Mouse (Mus musculus): ENCODE measurements at regions not wholly inside any gene's neighbourhood (a gene's known extent, or its start where the extent isn't known, plus 50 kb on each side); places are given as distances from the start of the nearest gene placed in this dataset.

DNA sequence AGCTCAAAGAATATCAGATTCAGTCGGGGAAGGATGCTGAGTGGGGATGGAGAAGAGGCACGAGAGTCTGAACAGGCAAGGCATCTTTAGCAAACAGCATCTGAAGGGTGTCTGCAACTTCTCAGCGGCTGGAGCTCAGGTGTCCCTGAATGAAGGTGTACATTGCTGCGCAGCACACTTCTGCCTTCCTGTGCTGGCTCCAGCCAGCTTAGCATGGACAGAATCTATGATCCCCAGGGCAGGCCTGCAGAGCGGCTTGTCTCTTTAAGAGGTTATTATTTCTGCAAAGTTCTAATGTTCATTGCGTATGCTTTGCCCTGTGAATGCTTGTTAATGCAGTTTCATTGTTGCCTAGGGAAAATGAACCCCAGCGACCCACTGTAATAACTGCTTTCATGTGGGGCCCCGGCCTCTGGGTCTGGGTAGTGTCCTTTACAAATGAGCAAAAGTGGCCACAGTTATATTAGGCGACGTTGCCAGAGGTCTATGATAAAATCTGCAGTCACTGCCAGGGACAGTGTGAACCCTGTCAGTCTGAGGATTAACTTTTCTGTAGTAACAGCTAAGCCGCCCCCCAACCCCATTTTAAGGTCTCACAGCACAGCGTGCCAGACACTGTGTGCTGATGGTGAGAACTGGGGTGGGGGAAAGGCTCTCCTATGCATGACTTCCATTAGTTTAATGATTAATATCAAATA is 88.3 kb upstream of the Bmper start:
- no peak for DNase-seq

GRCm38 (mm10) chr9:23136511-23136910 is 86.4 kb upstream of the Bmper start:
- DNase-seq, result no peak

- DNase-seq, result no peak
These were observed 85.1 kb upstream of the Bmper start for GRCm38 (mm10) chr9:23137682-23138210.

- DNase-seq, result no peak
These were observed 83.2 kb upstream of the Bmper start for GRCm38 (mm10) chr9:23139580-23140162.

DNA sequence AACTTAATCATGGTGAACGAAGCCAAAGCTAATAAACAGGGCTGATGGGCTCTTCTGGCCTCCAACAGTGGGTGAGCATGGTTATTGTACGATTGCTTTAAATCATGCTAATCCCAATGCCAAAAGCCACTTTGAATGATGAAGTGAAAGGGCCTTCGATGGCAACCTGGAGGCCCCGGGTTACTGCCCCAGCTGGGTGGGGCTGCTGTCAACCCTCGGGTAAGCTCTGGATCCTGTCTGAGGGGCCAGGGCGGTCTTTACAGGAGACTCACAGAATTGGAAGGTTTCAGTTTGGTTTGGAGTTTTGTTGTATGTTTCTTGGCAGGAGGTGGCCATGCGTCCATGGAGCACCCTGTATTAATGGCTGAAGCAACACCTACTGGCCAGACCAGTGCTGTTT is 78.6 kb upstream of the Bmper start:
- DNase-seq, result no peak

DNA sequence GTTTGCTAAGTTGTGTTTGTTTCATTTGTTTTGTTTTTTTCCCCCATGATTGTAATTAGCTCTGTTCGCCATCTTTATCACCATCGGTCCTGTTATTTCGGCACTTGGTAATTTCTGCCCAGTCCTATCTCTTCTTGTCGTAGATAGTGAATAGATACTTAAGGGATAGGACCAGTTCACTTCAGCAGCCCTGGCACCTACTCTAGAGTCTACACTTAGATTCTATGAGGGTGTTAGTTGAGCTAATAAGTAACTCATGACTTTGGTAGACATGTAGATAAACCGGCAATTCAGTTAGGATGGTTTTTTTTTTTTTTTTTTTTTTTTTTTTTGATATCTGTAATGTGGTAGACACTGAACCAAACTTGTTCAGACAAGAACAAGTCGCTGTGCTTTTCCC is 72.5 kb upstream of the Bmper start:
- DNase-seq, result no peak

DNA sequence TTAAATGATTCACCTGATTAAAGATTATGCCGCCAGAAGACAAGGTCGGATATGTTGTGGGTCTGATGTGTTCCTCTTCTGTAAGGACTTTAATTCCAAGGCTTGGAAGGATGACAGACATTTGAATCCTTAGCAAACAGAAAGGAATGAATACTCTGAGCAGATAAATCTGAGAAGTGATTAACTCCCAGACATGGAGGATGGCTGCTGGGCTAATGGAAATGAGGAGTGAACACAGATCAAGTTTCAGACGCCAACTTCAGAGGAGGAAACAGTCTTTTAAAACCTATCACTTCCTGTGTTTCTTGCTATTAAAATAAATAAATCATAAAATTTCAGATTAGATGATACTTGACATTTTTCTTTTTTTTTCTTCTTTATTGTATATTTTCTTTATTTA is 72.0 kb upstream of the Bmper start:
- DNase-seq, result no peak

DNA sequence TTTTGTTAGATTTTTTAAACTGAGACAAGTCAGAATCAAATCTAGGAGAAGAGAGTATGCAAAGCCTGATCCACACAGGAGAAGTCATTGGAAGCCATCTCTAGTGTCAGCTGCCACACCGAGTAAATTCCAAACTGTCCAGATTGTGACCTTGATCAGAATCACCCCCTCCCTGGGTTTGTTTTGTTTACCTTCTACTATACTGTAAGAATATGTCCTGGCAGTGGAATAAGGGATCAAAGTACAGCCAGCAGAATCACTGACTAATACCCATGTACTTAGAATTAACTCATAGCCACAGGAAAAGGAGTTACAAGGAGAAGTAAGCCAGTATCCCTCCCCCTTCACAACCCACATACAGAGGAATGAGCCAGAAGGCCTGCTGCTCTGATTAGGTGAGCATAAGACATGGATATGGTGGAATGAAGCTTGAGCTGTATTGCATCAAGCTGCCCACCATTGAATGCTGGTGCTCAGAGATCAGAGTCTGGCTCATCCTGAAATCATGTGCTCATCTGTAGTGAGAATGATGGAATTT is 70.9 kb upstream of the Bmper start:
- no peak for DNase-seq

- no peak for DNase-seq
These were observed 65.9 kb upstream of the Bmper start for GRCm38 (mm10) chr9:23156820-23157570.

GRCm38 (mm10) chr9:23158499-23158898 is 64.4 kb upstream of the Bmper start:
- no peak for DNase-seq

DNA sequence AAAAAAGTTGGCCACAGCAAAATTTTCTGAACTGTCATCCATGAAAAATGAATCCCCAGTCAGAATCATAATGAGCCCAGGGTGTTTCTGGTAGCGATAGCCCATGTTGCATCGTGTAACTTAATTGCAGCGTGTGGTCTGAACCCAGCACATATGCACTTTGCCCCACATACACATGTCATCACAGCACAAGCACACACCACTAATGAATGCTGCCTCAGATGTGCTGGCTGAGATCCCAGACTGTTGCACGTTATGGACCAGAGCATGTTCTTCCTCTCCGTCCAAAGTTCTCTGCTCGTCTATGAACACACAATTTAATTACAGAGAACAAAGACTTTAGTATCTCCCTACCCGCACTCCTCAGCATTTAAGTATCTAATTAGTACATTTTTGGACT is 61.5 kb upstream of the Bmper start:
- peak in 1 of 2 experiments; percentile 45 for DNase-seq

DNA sequence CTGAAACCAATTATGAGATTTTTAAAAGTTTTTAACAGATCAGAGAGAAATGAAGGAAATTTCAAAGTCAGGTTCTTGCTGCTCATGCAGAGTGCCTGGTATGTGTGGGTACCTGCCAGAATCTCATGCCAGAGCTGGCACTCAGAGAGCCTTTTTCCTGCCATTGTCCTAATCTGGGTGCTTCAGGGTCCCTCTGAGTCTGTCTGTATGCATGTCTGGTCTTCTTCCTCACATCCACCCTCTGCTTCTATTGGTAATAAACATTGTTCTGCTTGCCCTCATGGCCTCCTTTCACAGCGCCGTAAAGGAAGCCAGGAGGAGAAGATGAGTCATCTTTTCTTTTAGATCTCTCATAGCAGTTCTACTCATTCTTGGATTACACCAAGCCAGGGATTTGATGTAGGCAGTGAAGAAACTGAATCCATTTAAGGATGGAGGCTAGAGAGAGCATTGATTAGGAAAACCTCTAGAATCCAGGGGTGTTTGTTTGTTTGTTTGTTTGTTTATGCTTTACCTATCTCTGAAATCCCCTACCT is 55.8 kb upstream of the Bmper start:
- DNase-seq, result no peak

- no peak for DNase-seq
These were observed 55.2 kb upstream of the Bmper start for GRCm38 (mm10) chr9:23167716-23168115.

- DNase-seq, result no peak
These were observed 54.7 kb upstream of the Bmper start for GRCm38 (mm10) chr9:23168149-23168548.

DNA sequence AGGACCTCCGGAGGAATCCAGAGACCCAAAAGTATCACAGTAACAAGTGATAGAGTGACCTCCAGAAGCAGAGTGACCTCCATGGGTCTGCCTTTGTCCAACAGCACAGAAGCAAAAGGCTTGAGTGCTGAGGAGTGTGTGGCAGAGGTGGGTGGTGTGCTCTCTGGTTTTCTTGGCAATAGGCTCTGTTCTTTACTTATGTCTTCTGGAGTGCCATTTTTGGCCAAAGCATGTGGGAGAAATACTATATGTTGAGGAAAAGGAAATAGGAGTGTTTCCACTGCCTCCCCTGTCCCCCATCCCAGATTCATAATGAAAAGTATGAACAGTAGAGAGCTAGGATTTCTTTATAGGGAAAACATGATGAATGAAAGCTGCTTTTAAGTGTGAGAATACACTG is 51.5 kb upstream of the Bmper start:
- DNase-seq, result no peak
